Mouse (Mus musculus): ENCODE results near the gene Vti1a. TPM values are rescaled to one million over a fixed set of nuclear protein-coding genes. Genes with fewer than 3 reads are reported as not detected.
A peak's percentile ranks its signal among the peaks of the same experiment; 100 is the strongest.

Gene Vti1a
- total and polyA plus RNA-seq, 2 experiments from 2014 or later, result 6.6 to 12.5 TPM

- H3K27me3 ChIP-seq (ENCODE audit: control insufficient read depth, insufficient read depth, low read length), result no peaks in the 10 kb centered on the region
- 0 out of 2 replicates have a peak, but pooled peaks cover 4% of the 10 kb centered on the region for H3K4me1 ChIP-seq (ENCODE audit: control insufficient read depth, insufficient read depth)
- ATAC-seq (ENCODE audit: insufficient read depth, low read depth) (no peak), DNase-seq (ENCODE audit: low spot score) (no peak)
- TF ChIP-seq CTCF (IDR thresholded peaks at IDR 0.05; ENCODE audit: low read depth) (no peak), EP300 (IDR thresholded peaks at IDR 0.05; ENCODE audit: low read depth) (no peak)
- no peak overlapping the region for H3K27ac ChIP-seq (ENCODE audit: low read depth)
- WGBS, result 40% methylated on average over 5 of the region's 5 CpGs
- H3K9ac ChIP-seq (replicated peaks; ENCODE audit: low read depth, low read length), result no peak overlapping the region
- H3K9me3 ChIP-seq (replicated peaks; ENCODE audit: control insufficient read depth, low read length), result no peaks in the 10 kb centered on the region
- peaks cover 22% of the 10 kb centered on the region; the same call in 1 of the 2 replicates for H3K36me3 ChIP-seq (replicated peaks; ENCODE audit: control insufficient read depth, insufficient read depth, low read length)
- no peak overlapping the region for H3K4me2 ChIP-seq (ENCODE audit: low read depth, low read length)
- H3K4me3 ChIP-seq (ENCODE audit: low read depth, low read length), result no peak overlapping the region
Observed at GRCm38 (mm10) chr19:55319521-55319920, 3.4 kb downstream of the Vti1a start.

GRCm38 (mm10) chr19:55322604-55323003 is 6.5 kb downstream of the Vti1a start:
- 96% methylated on average over 8 of the region's 8 CpGs for WGBS

GRCm38 (mm10) chr19:55327510-55327909 is 11.4 kb downstream of the Vti1a start:
- no peak overlapping the region for H3K4me3 ChIP-seq (ENCODE audit: low read depth, low read length)
- no peaks in the 10 kb centered on the region for H3K4me1 ChIP-seq (ENCODE audit: control insufficient read depth, insufficient read depth)
- H3K27me3 ChIP-seq (ENCODE audit: control insufficient read depth, insufficient read depth, low read length), result no peaks in the 10 kb centered on the region
- H3K27ac ChIP-seq (ENCODE audit: low read depth), result no peak overlapping the region
- no peak overlapping the region for H3K9ac ChIP-seq (replicated peaks; ENCODE audit: low read depth, low read length)
- H3K9me3 ChIP-seq (replicated peaks; ENCODE audit: control insufficient read depth, low read length), result no peaks in the 10 kb centered on the region
- 85% methylated on average over 4 of the region's 4 CpGs for WGBS
- DNase-seq (ENCODE audit: low spot score) (no peak), ATAC-seq (ENCODE audit: insufficient read depth, low read depth) (no peak)
- TF ChIP-seq EP300 (IDR thresholded peaks at IDR 0.05; ENCODE audit: low read depth) (no peak), CTCF (IDR thresholded peaks at IDR 0.05; ENCODE audit: low read depth) (no peak)
- H3K36me3 ChIP-seq (replicated peaks; ENCODE audit: control insufficient read depth, insufficient read depth, low read length), result peaks cover 51% of the 10 kb centered on the region
- H3K4me2 ChIP-seq (ENCODE audit: low read depth, low read length), result no peak overlapping the region

More at GRCm38 (mm10) chr19:55322604-55323003, 6.5 kb downstream of the Vti1a start:
- Histone ChIP-seq H3K9me3 (replicated peaks; ENCODE audit: control insufficient read depth, low read length) (no peaks in the 10 kb centered on the region), H3K27ac (ENCODE audit: low read depth) (no peak overlapping the region), H3K27me3 (ENCODE audit: control insufficient read depth, insufficient read depth, low read length) (no peaks in the 10 kb centered on the region), H3K4me2 (ENCODE audit: low read depth, low read length) (no peak overlapping the region), H3K4me3 (ENCODE audit: low read depth, low read length) (no peak overlapping the region), H3K36me3 (replicated peaks; ENCODE audit: control insufficient read depth, insufficient read depth, low read length) (peaks cover 32% of the 10 kb centered on the region; the same call in 1 of the 2 replicates), H3K4me1 (ENCODE audit: control insufficient read depth, insufficient read depth) (no peaks in the 10 kb centered on the region), H3K9ac (replicated peaks; ENCODE audit: low read depth, low read length) (no peak overlapping the region)
- no peak for TF ChIP-seq CTCF (IDR thresholded peaks at IDR 0.05; ENCODE audit: low read depth)
- TF ChIP-seq EP300 (IDR thresholded peaks at IDR 0.05; ENCODE audit: low read depth), result no peak
- DNase-seq (ENCODE audit: low spot score) (no peak), ATAC-seq (ENCODE audit: insufficient read depth, low read depth) (no peak)

GRCm38 (mm10) chr19:55331776-55332175 is 15.7 kb downstream of the Vti1a start:
- 55% methylated on average over 5 of the region's 5 CpGs for WGBS
- H3K27ac ChIP-seq (ENCODE audit: low read depth), result no peak overlapping the region
- no peaks in the 10 kb centered on the region for H3K9me3 ChIP-seq (replicated peaks; ENCODE audit: control insufficient read depth, low read length)
- no peaks in the 10 kb centered on the region for H3K4me1 ChIP-seq (ENCODE audit: control insufficient read depth, insufficient read depth)
- no peak overlapping the region for H3K4me3 ChIP-seq (ENCODE audit: low read depth, low read length)
- no peak overlapping the region for H3K4me2 ChIP-seq (ENCODE audit: low read depth, low read length)
- ATAC-seq (ENCODE audit: insufficient read depth, low read depth) (no peak), DNase-seq (ENCODE audit: low spot score) (peak; percentile 11)
- TF ChIP-seq EP300 (IDR thresholded peaks at IDR 0.05; ENCODE audit: low read depth), result no peak
- no peak for TF ChIP-seq CTCF (IDR thresholded peaks at IDR 0.05; ENCODE audit: low read depth)
- no peaks in the 10 kb centered on the region for H3K27me3 ChIP-seq (ENCODE audit: control insufficient read depth, insufficient read depth, low read length)
- peaks cover 21% of the 10 kb centered on the region for H3K36me3 ChIP-seq (replicated peaks; ENCODE audit: control insufficient read depth, insufficient read depth, low read length)
- H3K9ac ChIP-seq (replicated peaks; ENCODE audit: low read depth, low read length), result no peak overlapping the region

- no peaks in the 10 kb centered on the region for H3K27me3 ChIP-seq (ENCODE audit: control insufficient read depth, insufficient read depth, low read length)
- no peak overlapping the region for H3K27ac ChIP-seq (ENCODE audit: low read depth)
- TF ChIP-seq CTCF (IDR thresholded peaks at IDR 0.05; ENCODE audit: low read depth) (peak; percentile 92), EP300 (IDR thresholded peaks at IDR 0.05; ENCODE audit: low read depth) (no peak)
- DNase-seq (ENCODE audit: low spot score) (peak; percentile 87), ATAC-seq (ENCODE audit: insufficient read depth, low read depth) (peak; percentile 80)
- no peaks in the 10 kb centered on the region for H3K4me1 ChIP-seq (ENCODE audit: control insufficient read depth, insufficient read depth)
- no peak overlapping the region for H3K9ac ChIP-seq (replicated peaks; ENCODE audit: low read depth, low read length)
- 90% methylated on average over 8 of the region's 8 CpGs for WGBS
- peaks cover 21% of the 10 kb centered on the region for H3K36me3 ChIP-seq (replicated peaks; ENCODE audit: control insufficient read depth, insufficient read depth, low read length)
- no peak overlapping the region for H3K4me3 ChIP-seq (ENCODE audit: low read depth, low read length)
- no peaks in the 10 kb centered on the region for H3K9me3 ChIP-seq (replicated peaks; ENCODE audit: control insufficient read depth, low read length)
- H3K4me2 ChIP-seq (ENCODE audit: low read depth, low read length), result no peak overlapping the region
Observed at GRCm38 (mm10) chr19:55332641-55333268, 16.7 kb downstream of the Vti1a start.

GRCm38 (mm10) chr19:55335881-55336280 is 19.8 kb downstream of the Vti1a start:
- no peak overlapping the region for H3K4me3 ChIP-seq (ENCODE audit: low read depth, low read length)
- H3K27ac ChIP-seq (ENCODE audit: low read depth), result no peak overlapping the region
- 89% methylated on average over 1 of the region's 1 CpGs for WGBS
- H3K4me2 ChIP-seq (ENCODE audit: low read depth, low read length), result no peak overlapping the region
- ATAC-seq (ENCODE audit: insufficient read depth, low read depth) (no peak), DNase-seq (ENCODE audit: low spot score) (peak; percentile 13)
- no peaks in the 10 kb centered on the region for H3K9me3 ChIP-seq (replicated peaks; ENCODE audit: control insufficient read depth, low read length)
- H3K4me1 ChIP-seq (ENCODE audit: control insufficient read depth, insufficient read depth), result no peaks in the 10 kb centered on the region
- H3K9ac ChIP-seq (replicated peaks; ENCODE audit: low read depth, low read length), result no peak overlapping the region
- H3K36me3 ChIP-seq (replicated peaks; ENCODE audit: control insufficient read depth, insufficient read depth, low read length), result peaks cover under 1% of the 10 kb centered on the region; the same call in 1 of the 2 replicates
- TF ChIP-seq EP300 (IDR thresholded peaks at IDR 0.05; ENCODE audit: low read depth) (no peak), CTCF (IDR thresholded peaks at IDR 0.05; ENCODE audit: low read depth) (peak; percentile 60)
- no peaks in the 10 kb centered on the region for H3K27me3 ChIP-seq (ENCODE audit: control insufficient read depth, insufficient read depth, low read length)
